In genomic region chr6:39286053-39286731, GRCm38 (mm10) we compare ENCODE assay signal across 10 mouse cellular contexts.
DNase-seq lines count a peak whose midpoint lies in the region; ATAC-seq and TF ChIP-seq lines count a peak whose summit lies in the region.
"Had no signal": no experiment of that assay in that cellular context is flagged by ENCODE, and none has a peak within 500 bp of the region (broad histone marks: within the 10 kb centered on the region; RNA-seq: fewer than 3 reads in every experiment).

No protein-coding gene starts in this region.

- H3K9ac ChIP-seq in embryonic facial prominence, embryonic 15.5 days = no peak overlapping the region
- no peak overlapping the region; the same call in 1 of the 2 replicates for H3K9ac ChIP-seq in limb, embryonic 14.5 days (ENCODE audit: low read depth, low read length, severe bottlenecking)
- no peak overlapping the region for H3K9ac ChIP-seq in forebrain, embryonic 13.5 days
- H3K9ac ChIP-seq: neural tube, embryonic 12.5 days had no signal

- no peak for TF ChIP-seq POLR2A in limb, embryonic 14.5 days (IDR thresholded peaks at IDR 0.05; ENCODE audit: borderline replicate concordance, extremely low read depth, insufficient read depth, insufficient read length)

- H3K27me3 ChIP-seq in embryonic facial prominence, embryonic 15.5 days = no peaks in the 10 kb centered on the region
- no peaks in the 10 kb centered on the region for H3K27me3 ChIP-seq in limb, embryonic 14.5 days (ENCODE audit: control insufficient read depth, insufficient read depth, low read length)
- H3K27me3 ChIP-seq in forebrain, embryonic 13.5 days = no peaks in the 10 kb centered on the region
- H3K27me3 ChIP-seq: neural tube, embryonic 12.5 days had no signal

- no peak overlapping the region for H3K4me2 ChIP-seq in embryonic facial prominence, embryonic 15.5 days (replicated peaks)
- no peak overlapping the region for H3K4me2 ChIP-seq in limb, embryonic 14.5 days (replicated peaks; ENCODE audit: low read depth, low read length, severe bottlenecking)
- H3K4me2 ChIP-seq in forebrain, embryonic 13.5 days = no peak overlapping the region
- H3K4me2 ChIP-seq: neural tube, embryonic 12.5 days had no signal

- ATAC-seq in embryonic facial prominence, embryonic 15.5 days (ENCODE audit: insufficient number of reproducible peaks, low FRiP score, low TSS enrichment, low read depth) = no peak
- ATAC-seq in limb, embryonic 14.5 days (ENCODE audit: low FRiP score, low read depth) = peak; percentile 45; the same call in 1 of the 2 replicates
- ATAC-seq in forebrain, embryonic 13.5 days = no peak

- no peaks in the 10 kb centered on the region for H3K9me3 ChIP-seq in embryonic facial prominence, embryonic 15.5 days (replicated peaks)
- no peaks in the 10 kb centered on the region for H3K9me3 ChIP-seq in limb, embryonic 14.5 days (ENCODE audit: control insufficient read depth, low read length)
- no peaks in the 10 kb centered on the region for H3K9me3 ChIP-seq in forebrain, embryonic 13.5 days (replicated peaks)
- H3K9me3 ChIP-seq: neural tube, embryonic 12.5 days had no signal

- DNase-seq in heart, adult 11 months = peak; percentile 93
- DNase-seq in heart, adult 9 months (ENCODE audit: low spot score in 2 of 2) = no peak
- DNase-seq in adrenal gland, adult 2 months = peak; percentile 54
- DNase-seq in limb, embryonic 14.5 days (ENCODE audit: low spot score) = peak; percentile 55
- DNase-seq in left cerebral cortex, postnatal 25 days (ENCODE audit: low spot score in 2 of 2) = no peak
- no peak for DNase-seq in right cerebral cortex, adult 2 months (ENCODE audit: low spot score in 2 of 2)

- peaks cover 10% of the 10 kb centered on the region; the same call in 1 of the 2 replicates for H3K4me1 ChIP-seq in embryonic facial prominence, embryonic 15.5 days
- H3K4me1 ChIP-seq in limb, embryonic 14.5 days (ENCODE audit: control insufficient read depth, insufficient read depth, low read length) = peaks cover 13% of the 10 kb centered on the region
- 0 out of 2 replicates have a peak, but pooled peaks cover 2% of the 10 kb centered on the region for H3K4me1 ChIP-seq in forebrain, embryonic 13.5 days
- H3K4me1 ChIP-seq: neural tube, embryonic 12.5 days had no signal

- 6% methylated on average over 7 of the region's 9 CpGs for WGBS in embryonic facial prominence, embryonic 15.5 days
- WGBS in limb, embryonic 14.5 days = 11% methylated on average over 6 of the region's 9 CpGs
- WGBS in forebrain, embryonic 13.5 days = 38% methylated on average over 6 of the region's 9 CpGs

- no peaks in the 10 kb centered on the region for H3K36me3 ChIP-seq in embryonic facial prominence, embryonic 15.5 days
- H3K36me3 ChIP-seq in limb, embryonic 14.5 days (ENCODE audit: control insufficient read depth, insufficient read depth, low read length) = no peaks in the 10 kb centered on the region
- no peaks in the 10 kb centered on the region for H3K36me3 ChIP-seq in forebrain, embryonic 13.5 days (ENCODE audit: poor library complexity, severe bottlenecking)
- H3K36me3 ChIP-seq: neural tube, embryonic 12.5 days had no signal

- intact Hi-C loops in left cerebral cortex, postnatal 25 days (cut with DNase I) = no loop called here

- H3K27ac ChIP-seq in embryonic facial prominence, embryonic 15.5 days (replicated peaks) = peak overlapping the region; percentile 55; the same call in 1 of the 2 replicates
- H3K27ac ChIP-seq in limb, embryonic 14.5 days (replicated peaks; ENCODE audit: low read depth, low read length) = peak overlapping the region; percentile 70
- H3K27ac ChIP-seq in forebrain, embryonic 13.5 days = no peak overlapping the region
- H3K27ac ChIP-seq: neural tube, embryonic 12.5 days had no signal

- H3K4me3 ChIP-seq in embryonic facial prominence, embryonic 15.5 days (replicated peaks) = no peak overlapping the region
- H3K4me3 ChIP-seq in limb, embryonic 14.5 days (replicated peaks; ENCODE audit: low read length) = no peak overlapping the region
- H3K4me3 ChIP-seq in forebrain, embryonic 13.5 days = no peak overlapping the region
- H3K4me3 ChIP-seq: erythroblast, embryonic 14.5 days; neural tube, embryonic 12.5 days had no signal

Comparison
In these comparisons a context has a peak if more than half of its experiments do, and no peak if none do; other contexts are left out.
1. DNase-seq: peak in heart, adult 11 months (single experiment), adrenal gland, adult 2 months (single experiment) and limb, embryonic 14.5 days (single experiment); none in heart, adult 9 months (0 of 2), left cerebral cortex, postnatal 25 days (0 of 2) and right cerebral cortex, adult 2 months (0 of 2).